Mouse (Mus musculus) heart, adult 2 months (tissue): ENCODE measurements around the gene Cldn18. TPM values are rescaled to one million over a fixed set of nuclear protein-coding genes. Genes with fewer than 3 reads are reported as not detected.
A peak's percentile ranks its signal among the peaks of the same experiment; 100 is the strongest.

ENCODE experiments used
- DNase-seq, 2 experiments: peaks; one replicate each; pipeline ENCODE4 v3.0.0; 2021
- H3K27ac ChIP-seq: fragments of 200-600 bp; 2 replicates; pipeline ENCODE4 v1.8.1; 2022
- H3K27me3 ChIP-seq: fragments of 200-500 bp; 2 replicates; pipeline ENCODE4 v1.6.1; 2012; ENCODE audit warnings: mild to moderate bottlenecking, low read length, inconsistent platforms, mixed read lengths; ENCODE audit not compliant: control insufficient read depth, insufficient read depth
- H3K36me3 ChIP-seq: fragments of 200-500 bp; 2 replicates; pipeline ENCODE4 v1.6.1; 2012; ENCODE audit warnings: low read length, inconsistent platforms; ENCODE audit not compliant: control insufficient read depth, insufficient read depth
- H3K4me1 ChIP-seq: fragments of 200-500 bp; 2 replicates; pipeline ENCODE4 v1.6.1; 2011; ENCODE audit warnings: low read length; ENCODE audit not compliant: control insufficient read depth, insufficient read depth
- H3K4me3 ChIP-seq: fragments of 200-600 bp; 2 replicates; pipeline ENCODE4 v1.8.1; 2022
- H3K79me2 ChIP-seq: fragments of 200-500 bp; replicated peaks from 2 replicates; pipeline ENCODE4 v1.6.1; 2012; ENCODE audit warnings: mild to moderate bottlenecking, inconsistent platforms, low read length, moderate library complexity, mixed read lengths; ENCODE audit not compliant: control insufficient read depth, insufficient read depth
- H3K9ac ChIP-seq: fragments of 200-500 bp; 2 replicates; pipeline ENCODE4 v1.6.1; 2012; ENCODE audit warnings: low read depth, mild to moderate bottlenecking, control low read depth, inconsistent platforms, low read length, mixed read lengths
- CTCF ChIP-seq: fragments of 200-600 bp; IDR thresholded peaks from 2 replicates; pipeline ENCODE4 v1.8.1; 2022; ENCODE audit warnings: antibody characterized with exemption, mild to moderate bottlenecking, moderate library complexity
- EP300 ChIP-seq: fragments of 200-500 bp; IDR thresholded peaks from 2 replicates; pipeline ENCODE4 v1.6.1; 2011; ENCODE audit warnings: low read depth, low read length, control low read depth; ENCODE audit not compliant: insufficient read depth
- POLR2A ChIP-seq: fragments of 200-500 bp; IDR thresholded peaks from 2 replicates; pipeline ENCODE4 v1.6.1; 2011; ENCODE audit warnings: mild to moderate bottlenecking, low read depth, low read length, control low read depth; ENCODE audit not compliant: insufficient read depth
- WGBS: fragments of 180-500 bp; shearing (Covaris S2); methylation state at CpG from one replicate; pipeline ENCODE4 v1.1.7; 2018; 5-methylcytosine and 5-hydroxymethylcytosine counted together
- intact Hi-C: fragments of 180-260 bp; cut with DNase I; formaldehyde crosslinking; loops from one replicate; pipeline ENCODE4 v1.15.1; 2025
- long read RNA-seq: library from polyadenylated mRNA; stranded (forward); transcript quantifications from one replicate; pipeline ENCODE4 v2.0.0, GENCODE M21; 2021
- polyA plus RNA-seq: library from polyadenylated mRNA; depleted of rRNA; stranded (reverse); fragments of >200 nt; gene quantifications from 2 replicates; pipeline ENCODE4 v1.2.3, GENCODE M21; 2012; rRNA removed
- total RNA-seq, 2 experiments: library from RNA; stranded (reverse); gene quantifications; 2 replicates each; pipeline ENCODE4 v1.2.3; 2021

Gene Cldn18
- total RNA-seq (not detected), polyA plus RNA-seq (1.2 TPM in 1 of 2 replicates, not detected in the other)
- long read RNA-seq = 0 reads

- Histone ChIP-seq H3K27ac (no peak within 1 kb of the TSS), H3K79me2 (no peaks in the 10 kb centered on the region), H3K4me3 (no peak within 1 kb of the TSS), H3K27me3 (no peaks in the 10 kb centered on the region), H3K36me3 (no peaks in the 10 kb centered on the region), H3K4me1 (no peaks in the 10 kb centered on the region), H3K9ac (no peak within 1 kb of the TSS)
- no peak for DNase-seq
- intact Hi-C loops = no loop called here
- WGBS = 85% methylated on average over 14 of the region's 14 CpGs
- no peak for TF ChIP-seq CTCF
- TF ChIP-seq EP300 = no peak
- no peak for TF ChIP-seq POLR2A
Observed at GRCm38 (mm10) chr9:99717134-99717533, at the start of gene Cldn18. TSS of gene Cldn18 (minus strand) at chr9:99717267.

- no peak overlapping the region for H3K27ac ChIP-seq
- intact Hi-C loops = no loop called here
- WGBS = 61% methylated on average over 6 of the region's 6 CpGs
Observed at GRCm38 (mm10) chr9:99763530-99763929, 46.5 kb upstream of the Cldn18 start.

GRCm38 (mm10) chr9:99750272-99750671, 33.2 kb upstream of the Cldn18 start:
- intact Hi-C loops = no loop called here
- DNase-seq = no peak
- Histone ChIP-seq H3K4me1 (no peaks in the 10 kb centered on the region), H3K4me3 (no peak overlapping the region), H3K27ac (no peak overlapping the region), H3K27me3 (no peaks in the 10 kb centered on the region), H3K9ac (no peak overlapping the region), H3K36me3 (no peaks in the 10 kb centered on the region), H3K79me2 (no peaks in the 10 kb centered on the region)
- no peak for TF ChIP-seq EP300
- TF ChIP-seq CTCF = 0 out of 2 replicates have a peak, but pooled peaks have one; percentile 15
- 77% methylated on average over 4 of the region's 4 CpGs for WGBS

More at GRCm38 (mm10) chr9:99763530-99763929, 46.5 kb upstream of the Cldn18 start:
- TF ChIP-seq CTCF (peak; percentile 50), POLR2A (no peak)
- Histone ChIP-seq H3K27me3 (no peaks in the 10 kb centered on the region), H3K4me1 (no peaks in the 10 kb centered on the region), H3K9ac (no peak overlapping the region), H3K79me2 (no peaks in the 10 kb centered on the region), H3K4me3 (no peak overlapping the region), H3K36me3 (no peaks in the 10 kb centered on the region)
- DNase-seq = no peak

GRCm38 (mm10) chr9:99748279-99748678, 31.2 kb upstream of the Cldn18 start:
- Histone ChIP-seq H3K27ac (no peak overlapping the region), H3K4me3 (no peak overlapping the region), H3K36me3 (no peaks in the 10 kb centered on the region), H3K4me1 (no peaks in the 10 kb centered on the region), H3K79me2 (no peaks in the 10 kb centered on the region), H3K27me3 (no peaks in the 10 kb centered on the region), H3K9ac (no peak overlapping the region)
- WGBS = 79% methylated on average over 1 of the region's 1 CpGs
- DNase-seq = no peak
- intact Hi-C loops = no loop called here
- no peak for TF ChIP-seq CTCF
- no peak for TF ChIP-seq POLR2A
- TF ChIP-seq EP300 = no peak

- no peak for TF ChIP-seq EP300
- no peak for TF ChIP-seq CTCF
- TF ChIP-seq POLR2A = no peak
- H3K27me3 ChIP-seq = no peaks in the 10 kb centered on the region
- H3K9ac ChIP-seq = no peak overlapping the region
- DNase-seq = no peak
- no peaks in the 10 kb centered on the region for H3K79me2 ChIP-seq
- intact Hi-C loops = no loop called here
- 61% methylated on average over 4 of the region's 4 CpGs for WGBS
- H3K36me3 ChIP-seq = no peaks in the 10 kb centered on the region
- no peak overlapping the region for H3K27ac ChIP-seq
- no peak overlapping the region for H3K4me3 ChIP-seq
- no peaks in the 10 kb centered on the region for H3K4me1 ChIP-seq
Observed at GRCm38 (mm10) chr9:99747731-99748130, 30.7 kb upstream of the Cldn18 start.

- intact Hi-C loops = no loop called here
- Histone ChIP-seq H3K36me3 (no peaks in the 10 kb centered on the region), H3K27me3 (no peaks in the 10 kb centered on the region), H3K27ac (no peak overlapping the region), H3K4me1 (no peaks in the 10 kb centered on the region), H3K79me2 (no peaks in the 10 kb centered on the region), H3K4me3 (no peak overlapping the region), H3K9ac (no peak overlapping the region)
- DNase-seq = no peak
- WGBS = 86% methylated on average over 5 of the region's 5 CpGs
- no peak for TF ChIP-seq EP300
- TF ChIP-seq CTCF = no peak
- TF ChIP-seq POLR2A = no peak
Observed at GRCm38 (mm10) chr9:99744548-99744947, 27.5 kb upstream of the Cldn18 start.
